Mouse (Mus musculus) left cerebral cortex, adult 2 months (tissue): Measurements from ENCODE around the gene Msx2. TPM values are rescaled to one million over a fixed set of nuclear protein-coding genes. Genes with fewer than 3 reads are reported as not detected.

ENCODE experiments used
- DNase-seq, 2 experiments: peaks; one replicate each; pipeline ENCODE4 v3.0.0; 2021 to 2022; ENCODE audit warnings: low spot score in 2 of 2, mixed read lengths in 1 of 2; ENCODE audit errors: extremely low spot score in 1 of 2
- H3K27ac ChIP-seq: fragments of 200-600 bp; 2 replicates; pipeline ENCODE4 v1.8.1; 2022
- H3K4me3 ChIP-seq: fragments of 200-600 bp; 2 replicates; pipeline ENCODE4 v1.8.1; 2022
- CTCF ChIP-seq: fragments of 200-600 bp; IDR thresholded peaks from 2 replicates; pipeline ENCODE4 v1.8.1; 2022; ENCODE audit warnings: antibody characterized with exemption, mild to moderate bottlenecking, moderate library complexity
- intact Hi-C: fragments of 180-260 bp; cut with DNase I; formaldehyde crosslinking; loops from one replicate; pipeline ENCODE4 v1.15.1; 2025
- total RNA-seq, 2 experiments: library from RNA; stranded (reverse); gene quantifications; 2 replicates each; pipeline ENCODE4 v1.2.3; 2021

Gene Msx2
- total RNA-seq, 2 experiments from 2014 or later: 0.23 to 0.50 TPM

- DNase-seq: no peak
- intact Hi-C loops: loop anchor here (5.0 kb wide), 3 partner anchors 128 to 303 kb away; no protein-coding TSS in a partner anchor
- Histone ChIP-seq H3K4me3 (no peak overlapping the region), H3K27ac (no peak overlapping the region)
- TF ChIP-seq CTCF: no peak
Measured at GRCm38 (mm10) chr13:53463946-53464345, 8.9 kb downstream of the Msx2 start.

GRCm38 (mm10) chr13:53463037-53463436 lies 9.8 kb downstream of the Msx2 start:
- TF ChIP-seq CTCF: no peak
- Histone ChIP-seq H3K4me3 (no peak overlapping the region), H3K27ac (no peak overlapping the region)
- DNase-seq: no peak
- intact Hi-C loops: loop anchor here (5.0 kb wide), 3 partner anchors 129 to 304 kb away; no protein-coding TSS in a partner anchor

DNA sequence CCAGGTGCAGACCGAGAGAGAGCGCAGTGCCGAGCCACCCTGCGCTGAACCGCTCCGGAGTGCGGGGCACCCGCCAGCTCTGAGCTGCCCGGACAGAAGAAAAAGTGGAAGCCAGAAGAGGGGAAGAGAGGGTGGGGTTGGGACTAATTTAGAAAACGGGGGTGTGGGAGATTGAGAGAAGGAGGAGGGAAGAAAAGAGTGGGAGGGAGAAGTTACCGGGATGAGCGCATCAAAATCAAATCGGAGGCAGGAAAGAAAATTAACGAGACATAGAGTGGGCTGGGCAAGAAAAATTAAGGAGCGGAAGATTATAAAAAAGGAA lies 10.3 kb downstream of the Msx2 start:
- DNase-seq: no peak
- TF ChIP-seq CTCF: no peak
- intact Hi-C loops: loop anchor here (5.0 kb wide), 3 partner anchors 130 to 305 kb away; no protein-coding TSS in a partner anchor
- Histone ChIP-seq H3K4me3 (no peak overlapping the region), H3K27ac (no peak overlapping the region)

- DNase-seq: no peak
- intact Hi-C loops: loop anchor here (5.0 kb wide), 3 partner anchors 130 to 305 kb away; no protein-coding TSS in a partner anchor
- peak; percentile 55 for TF ChIP-seq CTCF
- H3K4me3 ChIP-seq: peak overlapping the region; percentile 16; the same call in 1 of the 2 replicates
- H3K27ac ChIP-seq: no peak overlapping the region
Measured at GRCm38 (mm10) chr13:53461855-53462648, 10.8 kb downstream of the Msx2 start.

DNA sequence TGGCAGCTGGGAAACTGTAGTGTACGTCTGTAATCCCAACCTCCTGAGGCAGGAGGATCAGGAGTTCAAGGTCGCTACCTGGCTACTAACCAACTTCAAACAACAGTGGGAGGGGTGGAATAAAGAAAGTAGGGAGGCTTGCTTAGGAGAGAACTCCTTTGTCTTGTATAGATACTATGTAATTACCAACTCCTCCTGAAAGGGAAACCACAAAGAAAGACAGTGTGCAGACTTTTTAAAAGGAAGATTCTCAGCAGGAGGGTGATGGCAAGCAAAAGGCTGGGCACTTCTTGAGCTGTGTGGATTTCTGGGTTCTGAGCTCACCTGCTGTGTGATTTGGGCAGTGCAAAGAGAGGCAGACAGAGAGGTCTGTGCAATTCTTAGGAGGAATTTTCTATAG lies 11.5 kb downstream of the Msx2 start:
- Histone ChIP-seq H3K27ac (no peak overlapping the region), H3K4me3 (no peak overlapping the region)
- DNase-seq: no peak
- no peak for TF ChIP-seq CTCF
- intact Hi-C loops: loop anchor here (5.0 kb wide), 3 partner anchors 131 to 306 kb away; no protein-coding TSS in a partner anchor

GRCm38 (mm10) chr13:53458766-53459165 lies 14.1 kb downstream of the Msx2 start:
- intact Hi-C loops: no loop called here
- no peak for TF ChIP-seq CTCF
- DNase-seq: no peak

DNA sequence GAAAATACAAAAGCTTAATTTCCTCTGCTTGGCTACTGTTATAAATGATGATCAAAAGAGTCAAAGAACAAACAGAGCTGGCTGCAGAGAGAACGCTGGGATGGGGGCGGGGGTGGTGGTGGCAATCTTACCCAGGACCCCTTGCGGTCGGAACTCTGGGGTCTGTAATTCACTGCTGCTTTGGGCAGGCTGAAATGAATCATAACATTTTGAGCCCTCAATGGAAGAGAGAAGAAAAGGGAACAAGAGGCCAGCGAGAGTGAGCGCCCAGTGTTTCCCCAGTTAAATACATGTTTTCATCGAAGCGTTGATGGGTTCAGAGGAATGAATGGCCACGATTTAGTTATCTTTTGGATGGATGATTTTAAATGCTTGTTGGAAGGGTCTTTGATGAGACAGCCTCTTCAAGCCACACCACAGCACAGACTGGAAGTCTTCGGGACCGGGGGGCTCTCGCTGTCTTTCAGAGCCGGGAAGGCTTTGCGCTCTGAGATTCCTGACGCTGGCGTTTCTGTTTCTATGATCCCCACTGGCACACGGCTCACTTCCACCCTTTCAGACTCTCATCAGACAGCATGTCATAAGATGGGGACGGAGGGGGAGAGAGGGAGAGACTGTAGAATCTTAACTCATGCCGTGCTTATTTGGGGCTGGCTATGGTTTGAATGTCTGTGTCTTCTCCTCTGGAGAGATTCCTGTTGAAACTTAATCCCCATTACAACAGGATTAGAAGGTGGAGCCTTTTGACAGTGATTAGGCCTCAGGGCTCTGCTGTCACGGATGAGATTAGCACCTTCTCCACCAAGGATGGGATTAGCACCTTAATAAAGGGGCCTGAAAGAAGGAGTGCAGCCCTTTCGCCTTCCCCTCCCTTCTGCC lies 17.8 kb downstream of the Msx2 start:
- no peak overlapping the region for H3K27ac ChIP-seq
- intact Hi-C loops: no loop called here
- no peak overlapping the region for H3K4me3 ChIP-seq
- no peak for DNase-seq
- no peak for TF ChIP-seq CTCF

More at GRCm38 (mm10) chr13:53458766-53459165, 14.1 kb downstream of the Msx2 start:
- Histone ChIP-seq H3K4me3 (no peak overlapping the region), H3K27ac (no peak overlapping the region)

GRCm38 (mm10) chr13:53453927-53454326 lies 18.9 kb downstream of the Msx2 start:
- no peak overlapping the region for H3K4me3 ChIP-seq
- no peak for DNase-seq
- TF ChIP-seq CTCF: no peak
- H3K27ac ChIP-seq: no peak overlapping the region
- intact Hi-C loops: no loop called here

GRCm38 (mm10) chr13:53447609-53448008 lies 25.3 kb downstream of the Msx2 start:
- no peak overlapping the region for H3K4me3 ChIP-seq
- no peak overlapping the region for H3K27ac ChIP-seq
- peak; percentile 34 for TF ChIP-seq CTCF
- intact Hi-C loops: no loop called here
- DNase-seq: no peak

- Histone ChIP-seq H3K4me3 (no peak overlapping the region), H3K27ac (no peak overlapping the region)
- TF ChIP-seq CTCF: peak; percentile 57
- intact Hi-C loops: loop anchor here (5.0 kb wide), 2 partner anchors 149 to 619 kb away; no protein-coding TSS in a partner anchor
- peak; percentile 37 to 38 for DNase-seq
Measured at GRCm38 (mm10) chr13:53443602-53444001, 29.3 kb downstream of the Msx2 start.

- TF ChIP-seq CTCF: peak; percentile 69
- DNase-seq: peak; percentile 30 to 47
- Histone ChIP-seq H3K4me3 (no peak overlapping the region), H3K27ac (no peak overlapping the region)
- intact Hi-C loops: loop anchor here (1.0 to 5.0 kb wide), 4 partner anchors 150 to 620 kb away; no protein-coding TSS in a partner anchor
Measured at GRCm38 (mm10) chr13:53442168-53442980, 30.5 kb downstream of the Msx2 start.
